Mouse (Mus musculus) yolk sac, embryonic 10.5 days (tissue): ENCODE data around the gene E130208F15Rik.

Experiments used
- DNase-seq: peaks from one replicate; pipeline ENCODE4 v3.0.0-alpha.2; 2017; ENCODE audit warnings: low spot score

E130208F15Rik gene

DNA sequence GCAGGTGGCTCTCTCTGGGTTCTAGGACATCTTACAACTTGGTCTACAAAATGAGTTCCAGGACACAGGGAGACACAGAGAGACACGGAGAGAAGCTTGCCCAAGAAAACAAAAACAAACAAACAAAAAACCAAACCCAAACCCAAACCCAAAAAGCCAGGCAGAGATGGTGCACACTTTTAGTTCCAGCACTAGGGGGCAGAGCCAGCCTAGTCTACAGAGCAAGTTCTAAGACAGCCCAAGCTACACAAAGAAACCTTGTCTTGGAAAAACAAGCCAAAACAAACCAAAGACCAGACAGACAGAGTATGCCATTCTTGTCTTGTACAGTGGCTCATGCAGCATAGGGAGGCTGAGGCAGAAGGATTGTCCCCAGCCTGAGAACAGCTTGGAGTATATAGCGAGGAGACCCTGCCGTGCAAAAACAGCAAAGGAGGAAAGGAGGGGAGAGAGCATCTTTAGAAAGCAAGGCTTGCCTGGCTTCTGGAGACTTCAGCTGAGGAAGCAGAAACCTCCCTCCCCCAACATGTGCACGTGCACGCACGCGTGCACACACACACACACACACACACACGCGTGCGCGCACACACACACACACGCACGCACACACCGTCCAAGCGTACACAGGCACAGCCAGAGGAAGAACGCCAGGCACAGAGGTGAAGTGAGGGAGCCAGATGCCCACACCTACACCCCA, 15.3 kb upstream of the E130208F15Rik start:
- DNase-seq, result no peak

DNA sequence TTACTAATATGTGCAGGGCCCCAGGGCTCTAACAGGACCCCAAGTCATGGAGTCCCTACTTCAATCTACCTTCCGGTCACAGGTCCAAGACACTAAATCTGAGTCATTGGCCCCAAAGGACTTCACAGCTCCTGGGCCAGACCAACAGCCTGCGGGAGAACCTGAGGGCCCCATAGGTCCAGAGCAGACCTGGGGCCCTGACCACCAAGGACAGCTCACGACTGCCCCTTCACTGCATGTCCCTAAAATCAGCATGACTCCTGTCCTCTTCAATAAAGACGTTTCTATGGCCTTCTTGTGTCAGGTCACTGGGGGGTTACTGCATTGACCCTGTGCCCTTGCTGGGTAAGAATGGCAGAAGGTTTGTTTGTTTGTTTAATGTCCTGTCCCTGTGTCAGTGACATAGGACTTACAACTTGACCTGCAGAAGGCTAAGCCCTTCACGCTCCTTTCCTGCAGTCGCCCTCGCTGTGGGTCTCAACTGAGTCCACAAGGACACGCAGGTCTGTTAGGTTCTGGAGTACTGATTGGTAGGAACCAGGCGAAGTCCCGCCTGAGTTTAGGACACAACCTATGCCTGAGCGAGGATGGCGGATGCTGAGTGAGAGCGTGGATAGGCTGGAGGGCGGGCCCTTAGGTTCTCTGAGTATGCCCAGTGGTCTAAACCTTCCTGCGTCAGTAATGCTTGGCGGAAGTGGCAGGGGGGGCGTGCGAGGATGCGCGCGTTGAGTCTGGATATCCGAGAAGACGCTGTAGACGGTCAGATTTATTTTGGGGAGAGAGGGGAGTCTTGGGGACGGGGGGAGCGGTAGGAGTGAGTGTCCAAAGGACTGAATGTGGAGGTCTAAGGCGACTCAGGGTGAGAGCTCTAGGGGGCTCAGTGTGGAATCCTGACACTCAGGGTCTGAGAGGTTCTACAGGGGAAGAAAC, 13.2 kb upstream of the E130208F15Rik start, which contains the start of gene Alkbh6:
Alkbh6 (plus strand) TSS at position 642 of the 930 bp plus-strand sequence.
- peak; percentile 93 for DNase-seq

DNA sequence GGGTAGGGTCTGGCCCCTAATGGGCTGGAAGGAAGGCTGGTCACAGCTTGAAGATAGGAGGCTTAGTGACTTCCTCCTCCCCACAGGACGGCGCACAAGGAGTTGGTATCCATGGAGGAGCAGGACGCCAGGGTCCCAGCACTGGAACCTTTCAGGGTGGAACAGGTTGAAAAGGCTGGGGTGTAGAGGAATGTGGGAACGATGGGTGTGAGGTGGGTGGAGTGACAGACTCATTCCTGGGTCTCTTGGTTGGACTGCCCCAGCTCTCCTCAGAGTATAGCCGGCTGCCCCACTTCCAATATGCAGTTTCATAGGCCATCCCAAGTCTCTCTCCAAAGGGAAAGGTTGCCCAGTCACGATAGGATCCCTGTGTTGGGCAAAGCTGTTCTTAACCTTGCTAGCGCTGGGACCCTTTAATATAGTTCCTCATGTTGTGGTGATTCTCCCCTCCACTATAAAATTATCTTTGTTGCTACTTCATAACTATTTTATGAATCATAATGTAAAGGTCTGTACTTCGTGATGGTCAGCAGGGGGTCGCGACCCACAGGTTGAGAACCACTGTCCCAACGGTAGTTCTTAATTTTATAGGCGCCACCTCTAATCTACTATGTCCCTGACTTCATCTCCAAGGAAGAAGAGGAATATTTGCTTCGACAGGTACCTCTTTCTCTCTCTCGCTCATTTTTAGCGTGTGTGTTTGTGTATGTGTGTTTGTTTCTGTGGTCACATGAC, 12.0 kb upstream of the E130208F15Rik start:
- no peak for DNase-seq

DNA sequence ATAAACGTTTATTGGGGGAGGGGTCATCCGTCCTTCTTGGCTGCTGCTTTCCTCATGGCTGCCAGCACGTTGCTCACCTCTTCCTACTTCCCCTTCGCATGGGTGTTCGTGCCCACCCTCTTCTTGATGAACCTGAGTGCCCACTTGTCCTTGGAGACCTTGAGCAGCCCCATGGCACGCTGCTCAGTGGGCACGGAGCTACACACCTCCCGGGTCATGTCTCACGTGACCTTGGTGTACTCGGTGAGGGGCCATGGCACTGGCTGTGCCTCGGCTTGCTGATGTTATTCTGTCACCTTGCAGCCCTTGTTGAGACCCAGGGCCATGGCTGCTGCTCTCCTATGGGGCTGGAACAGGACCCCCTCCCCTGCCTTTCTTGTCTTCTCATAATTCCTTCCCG, 11.4 kb upstream of the E130208F15Rik start:
- DNase-seq, result no peak

DNA sequence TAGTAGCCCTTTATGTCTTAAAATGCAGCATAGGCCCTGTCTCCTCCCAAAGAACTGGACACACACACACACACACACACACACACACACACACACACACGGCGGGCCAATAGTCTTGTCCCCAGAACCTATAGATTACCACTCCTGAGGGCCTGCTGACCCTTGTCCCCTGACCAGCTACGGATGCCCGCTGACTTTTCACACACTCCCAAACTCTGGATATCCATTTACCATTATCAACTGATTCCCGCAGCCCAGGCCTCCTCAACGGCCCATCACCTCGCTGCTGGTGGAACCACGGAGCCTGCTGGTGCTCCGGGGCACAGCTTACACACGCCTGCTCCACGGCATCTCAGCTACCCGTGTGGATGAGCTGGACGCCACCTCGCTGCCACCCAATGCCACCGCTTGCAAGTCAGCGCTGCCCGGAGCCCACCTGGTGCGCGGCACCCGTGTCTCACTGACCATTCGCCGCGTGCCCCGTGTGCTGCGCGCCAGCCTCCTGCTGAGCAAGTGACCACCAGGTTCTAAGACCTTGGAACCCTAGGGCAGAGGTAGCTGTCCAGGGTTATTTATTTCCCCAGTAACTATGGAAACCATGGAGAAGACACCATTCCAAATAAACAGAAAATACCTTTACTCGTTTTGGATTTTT, 7.7 kb upstream of the E130208F15Rik start:
- DNase-seq, result peak; percentile 62

DNA sequence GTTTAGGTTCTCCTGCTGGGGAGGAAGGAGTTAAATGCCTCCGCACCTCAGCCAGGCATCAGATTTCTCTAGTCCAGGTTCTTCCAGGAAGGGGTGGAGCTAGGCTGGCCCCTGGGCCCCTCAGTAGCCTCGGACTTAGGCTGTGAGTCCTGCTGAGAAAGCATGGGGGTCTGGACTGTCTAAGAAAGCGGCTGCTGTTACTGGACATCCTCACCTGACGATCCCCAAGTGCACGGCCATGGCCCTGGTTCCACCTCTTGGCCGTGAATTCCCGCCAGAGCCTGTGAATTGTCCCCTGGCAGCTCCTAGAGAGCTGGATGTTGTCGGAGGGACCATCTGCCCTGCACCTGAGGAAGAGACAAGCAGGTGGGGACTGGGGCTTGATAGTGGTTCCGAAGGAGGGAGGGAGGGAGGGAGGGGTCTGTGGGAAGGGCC, 6.8 kb upstream of the E130208F15Rik start, which contains the start of gene Syne4:
Syne4 (plus strand) TSS at position 87 of the 435 bp plus-strand sequence.
- peak; percentile 85 for DNase-seq

DNA sequence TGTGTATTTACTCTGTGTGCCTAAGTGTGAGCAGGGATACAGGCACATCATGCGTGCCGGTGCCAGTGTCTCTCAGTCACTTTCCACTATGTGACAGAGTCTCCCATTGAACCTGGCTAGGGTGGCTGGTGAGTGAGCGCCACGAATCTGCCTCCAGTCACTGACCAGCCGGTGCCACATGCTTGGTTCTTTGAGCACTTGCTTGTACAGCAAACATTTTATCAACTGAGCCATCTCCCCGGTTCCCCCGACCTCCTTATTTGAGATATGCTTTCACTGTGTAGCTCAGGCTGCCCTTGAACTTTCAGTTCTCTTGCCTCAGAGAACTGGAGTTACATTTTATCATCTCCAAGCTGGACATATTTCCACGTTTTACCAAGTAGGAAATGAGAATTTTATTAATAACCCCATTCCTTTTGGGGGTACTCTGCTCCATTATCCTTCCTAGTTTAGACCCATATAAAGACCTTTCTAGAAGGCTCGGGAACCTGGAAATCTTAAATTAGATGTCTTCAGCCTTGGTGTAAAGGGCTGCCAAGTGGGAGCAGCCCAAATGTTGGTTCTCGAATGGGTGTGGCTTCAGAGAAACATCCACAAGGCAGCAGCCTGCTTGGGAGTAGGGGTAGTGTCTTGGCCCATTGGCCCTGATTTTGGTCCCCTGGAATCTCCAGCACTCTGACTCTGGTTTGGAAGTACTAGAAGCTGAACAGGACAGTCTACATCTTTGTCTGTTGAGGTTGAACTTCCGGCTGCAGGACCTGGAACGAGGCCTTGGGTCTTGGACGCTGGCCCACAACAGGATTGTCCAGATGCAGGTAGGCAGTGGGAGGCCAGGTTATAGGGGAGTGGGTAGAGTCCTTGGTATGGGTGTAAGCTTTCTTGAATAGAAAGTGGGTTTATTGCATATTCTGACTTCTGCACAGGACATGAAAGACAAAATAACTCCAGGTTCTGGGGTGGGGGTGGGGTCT, 5.7 kb upstream of the E130208F15Rik start:
- DNase-seq, result no peak

DNA sequence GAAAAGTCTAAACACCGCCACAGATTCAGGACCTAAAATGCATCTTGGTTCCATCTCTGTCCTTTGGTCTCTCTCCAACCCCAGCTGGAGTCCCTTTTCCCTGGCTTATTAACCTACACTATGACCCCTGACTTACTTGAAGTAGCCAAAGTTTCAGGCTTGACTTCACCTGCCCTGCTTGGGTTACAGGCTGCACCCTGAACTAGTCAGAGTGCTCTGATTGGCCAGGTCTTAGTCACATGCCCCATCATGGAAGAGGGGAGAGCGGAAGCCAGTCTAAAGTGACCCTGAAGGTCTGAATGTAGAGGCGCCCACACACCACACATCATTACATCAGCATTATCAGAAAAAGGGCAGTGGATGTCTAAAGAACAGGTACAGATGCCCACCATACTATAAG, 3.4 kb upstream of the E130208F15Rik start:
- no peak for DNase-seq

DNA sequence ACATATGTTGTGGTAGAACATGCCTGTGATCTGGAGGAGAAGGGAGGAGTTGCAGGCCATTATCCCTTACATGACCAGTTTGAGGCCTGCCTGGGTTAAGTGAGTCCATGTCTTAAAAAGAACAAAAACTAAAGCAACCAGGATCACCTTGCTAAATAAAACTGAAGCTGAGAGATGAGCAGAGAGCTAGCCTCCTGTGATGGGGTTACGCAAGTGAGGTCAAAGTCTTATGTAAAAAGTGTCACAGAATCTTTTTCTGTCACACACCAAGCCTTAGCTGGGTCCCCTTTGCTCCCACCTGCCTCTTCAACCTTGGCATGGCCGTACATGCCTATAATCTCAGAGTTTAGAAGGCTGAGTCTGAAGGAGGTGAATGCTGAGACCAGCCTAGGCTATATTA, 594 bp upstream of the E130208F15Rik start:
- peak; percentile 61 for DNase-seq

DNA sequence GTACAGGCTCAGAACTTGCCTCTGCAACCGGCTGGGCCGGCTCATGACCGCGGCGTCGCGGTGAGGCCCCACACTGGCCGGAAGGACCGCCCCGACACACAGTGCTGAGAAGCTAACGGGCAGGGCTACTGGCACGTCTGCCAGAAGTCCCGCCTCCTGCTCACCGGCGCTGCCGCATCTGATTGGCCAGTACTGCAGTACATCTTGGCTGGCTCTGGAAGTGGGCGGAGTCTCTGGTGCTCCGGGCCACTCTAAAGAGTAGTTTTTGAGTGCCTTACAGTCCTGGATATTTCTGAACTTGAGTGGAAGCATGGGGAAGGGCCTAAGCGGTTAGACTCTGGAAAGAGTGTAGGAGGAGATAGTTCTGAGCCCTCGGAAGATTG, 736 bp downstream of the E130208F15Rik start:
- DNase-seq, result peak; percentile 97

DNA sequence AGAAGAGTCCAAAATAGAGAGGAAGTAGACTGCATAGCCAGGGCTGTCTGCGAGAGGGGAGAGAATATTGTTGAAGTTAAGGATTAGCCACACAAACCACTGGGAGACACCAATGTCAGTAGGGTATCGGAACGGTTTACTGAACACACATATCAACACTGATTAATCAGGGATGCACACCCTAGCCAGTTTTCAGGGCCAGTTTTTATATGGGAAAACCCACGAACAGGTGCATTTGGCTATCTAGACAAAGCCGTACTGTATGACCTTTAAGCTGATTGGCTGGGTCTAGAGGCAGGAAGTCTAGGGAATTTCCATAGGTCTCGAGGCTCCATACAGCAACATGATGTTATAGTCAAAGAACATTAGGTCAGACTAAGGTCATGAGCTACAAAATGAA, 1.3 kb downstream of the E130208F15Rik start:
- no peak for DNase-seq

DNA sequence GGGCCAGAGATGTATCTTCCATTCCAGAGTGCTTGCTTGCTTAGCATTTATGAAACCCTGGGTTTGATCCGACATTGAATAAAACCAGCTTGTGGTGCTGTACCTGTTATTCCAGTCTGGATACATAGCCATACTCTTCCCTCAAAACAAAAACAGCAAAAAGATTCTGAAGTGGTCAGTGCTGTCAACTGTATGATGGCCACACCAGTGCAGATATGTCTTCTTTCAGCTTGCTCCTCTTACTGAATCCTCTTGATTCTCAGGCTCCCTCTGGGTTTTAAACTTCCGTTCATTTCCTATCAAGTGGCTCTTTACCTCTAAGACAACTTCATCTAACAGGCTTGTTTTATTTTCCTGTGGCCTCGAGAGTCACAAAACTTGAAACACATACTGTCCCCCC, 2.3 kb downstream of the E130208F15Rik start, which contains the start of gene Sdhaf1:
Sdhaf1 (minus strand) TSS at position 101 of the 400 bp plus-strand sequence.
- no peak for DNase-seq

DNA sequence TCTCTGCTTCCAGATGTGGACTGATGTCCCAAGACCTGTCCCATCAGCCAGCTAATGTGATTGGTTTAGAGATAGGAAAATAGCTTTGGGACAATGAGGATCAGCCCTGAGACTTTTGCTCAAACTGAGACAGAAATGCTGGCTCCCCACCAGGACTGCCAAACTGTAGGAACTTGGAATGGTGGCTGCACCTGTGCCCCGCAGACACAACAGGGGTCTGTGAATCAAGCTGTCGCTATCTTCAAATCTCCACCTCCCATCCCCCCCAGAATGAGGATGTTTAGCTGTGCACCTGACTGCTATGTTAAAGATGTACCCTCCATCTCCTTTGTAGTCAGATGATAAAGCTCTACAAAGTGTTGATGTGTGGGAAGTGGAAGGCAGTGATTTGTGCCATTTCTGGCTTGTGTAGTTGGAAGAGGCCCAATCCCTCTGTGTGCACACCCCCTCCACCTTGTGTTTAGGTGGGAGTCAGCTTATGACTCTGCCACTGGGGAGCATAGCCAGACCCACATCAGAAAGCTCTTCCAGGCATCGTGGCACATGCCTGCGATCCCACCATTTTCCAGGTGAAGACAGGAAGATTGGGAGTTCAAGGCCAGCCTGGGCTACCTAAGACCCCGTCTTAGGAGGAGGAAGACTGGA, 2.9 kb downstream of the E130208F15Rik start:
- DNase-seq, result no peak

DNA sequence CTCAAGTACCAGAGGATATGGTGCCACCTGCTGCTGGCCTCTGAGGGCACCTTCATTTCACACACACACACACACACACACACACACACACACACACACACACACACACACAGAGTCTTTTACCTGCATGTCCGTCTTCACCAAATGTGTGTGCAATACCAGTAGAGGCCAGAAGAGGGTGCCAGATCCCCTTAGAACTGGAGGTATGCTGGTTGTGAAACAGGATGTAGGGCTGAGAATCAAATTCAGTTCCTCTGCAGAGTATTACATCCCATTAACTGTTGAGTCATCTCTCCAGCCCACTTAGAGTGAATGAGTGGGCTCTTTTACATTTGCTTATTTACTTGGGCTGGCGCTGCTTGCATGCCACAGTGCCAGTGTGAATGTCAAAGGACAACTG, 3.8 kb downstream of the E130208F15Rik start:
- DNase-seq, result no peak

DNA sequence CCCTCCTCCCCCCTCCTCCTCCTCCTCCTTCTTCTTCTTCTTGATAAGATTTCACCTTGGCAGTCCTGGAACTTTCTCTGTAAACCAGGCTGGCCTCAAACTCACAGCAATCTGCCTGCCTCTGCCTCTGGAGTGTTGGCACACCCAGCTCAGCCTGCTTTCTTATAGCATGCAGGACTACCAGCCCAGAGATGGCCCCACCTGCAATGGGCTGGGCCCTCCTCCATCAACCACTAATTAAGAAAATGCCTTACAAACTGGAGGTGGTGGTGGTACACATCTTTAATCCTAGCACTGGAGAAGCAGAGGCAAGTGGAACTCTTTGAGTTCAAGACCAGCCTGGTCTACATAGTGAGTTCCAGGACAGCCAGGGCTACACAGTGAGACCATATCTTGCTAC, 4.9 kb downstream of the E130208F15Rik start:
- DNase-seq, result no peak

DNA sequence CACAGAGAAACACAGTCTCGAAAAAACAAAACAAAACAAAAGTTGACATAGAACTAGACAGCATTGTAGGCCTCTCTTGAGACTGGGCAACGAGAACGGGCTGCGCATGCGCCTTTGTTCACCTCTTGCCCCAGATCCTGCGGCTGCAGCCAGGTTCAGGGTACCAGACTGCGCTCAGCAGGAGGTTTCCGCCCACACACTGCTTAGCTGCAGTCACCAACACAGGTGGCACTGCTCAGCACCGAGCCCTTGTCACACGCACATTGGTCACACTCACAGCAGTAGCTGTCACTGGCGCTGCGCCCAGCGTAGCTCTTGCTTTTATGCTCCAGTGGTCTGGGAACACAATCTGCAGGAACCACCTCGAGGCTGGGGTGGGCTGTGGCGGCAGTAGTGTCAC, 5.6 kb downstream of the E130208F15Rik start:
- no peak for DNase-seq

DNA sequence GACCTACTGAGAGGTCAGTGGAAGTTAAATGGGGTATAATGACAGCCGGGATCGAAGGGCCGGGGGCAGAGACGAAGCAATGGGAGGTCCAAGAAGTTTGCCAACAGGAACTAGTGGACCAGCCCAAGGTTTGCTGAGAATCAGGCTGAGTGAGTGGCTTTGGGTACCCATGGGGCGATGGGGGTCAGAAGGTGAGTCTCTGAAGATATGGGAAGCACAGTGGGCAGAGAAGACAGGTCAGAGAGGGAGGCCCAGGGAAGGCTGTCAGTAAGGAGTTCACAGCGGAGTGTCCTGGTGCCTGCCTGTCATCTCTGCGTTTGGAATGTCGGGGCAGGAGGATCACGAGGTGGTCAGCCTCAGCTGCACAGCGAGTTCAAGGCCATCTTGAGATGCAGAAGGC, 6.8 kb downstream of the E130208F15Rik start:
- no peak for DNase-seq

DNA sequence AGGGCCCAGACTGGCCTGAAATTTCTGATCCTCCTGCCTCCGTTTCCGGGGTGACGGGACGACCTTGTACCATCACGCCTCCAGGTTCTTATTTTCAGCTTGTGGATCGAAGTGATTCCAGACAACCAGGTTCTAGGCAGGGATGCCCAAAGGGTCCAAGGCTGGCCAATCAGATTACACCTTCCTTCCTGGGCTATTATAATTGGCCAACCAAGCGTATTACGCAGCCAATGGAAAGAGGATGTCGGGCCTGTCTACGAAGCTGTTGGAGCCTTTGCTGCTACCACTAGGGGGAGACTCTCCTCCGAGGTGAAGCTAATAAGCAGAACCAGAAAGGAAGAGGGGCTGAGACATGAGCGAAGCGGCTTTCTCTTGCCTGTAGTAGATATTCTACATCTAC, 10.3 kb downstream of the E130208F15Rik start:
- peak; percentile 71 for DNase-seq

DNA sequence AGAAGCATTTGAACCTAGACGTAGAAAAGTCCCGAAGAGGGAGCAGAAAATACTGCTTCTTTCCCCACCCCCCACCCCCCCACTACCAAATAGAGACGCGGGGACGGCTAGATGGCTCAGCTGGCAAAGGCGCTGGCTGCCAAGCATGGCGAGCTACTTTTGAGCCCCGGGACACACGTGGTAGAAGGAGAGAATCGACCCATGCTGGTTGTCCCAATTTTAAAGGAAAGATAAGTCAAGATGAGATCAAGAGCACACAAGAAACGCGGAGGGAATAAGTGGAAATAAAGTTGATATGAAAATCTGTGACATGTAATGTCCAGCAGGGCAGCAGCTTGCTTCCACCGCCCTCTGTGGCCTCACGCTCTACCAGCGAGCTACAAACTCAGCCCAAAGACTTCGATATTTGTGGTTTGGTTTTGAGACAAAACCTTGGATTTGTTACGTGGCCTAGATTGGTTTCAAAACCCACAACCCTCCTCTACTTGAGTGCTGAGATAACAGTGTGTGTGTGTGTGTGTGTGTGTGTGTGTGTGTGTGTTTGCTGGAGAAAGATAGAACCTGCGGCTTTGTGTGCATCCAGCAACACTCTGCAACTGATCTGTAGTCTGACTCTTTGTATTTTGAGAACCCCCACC, 11.2 kb downstream of the E130208F15Rik start:
- DNase-seq, result no peak

DNA sequence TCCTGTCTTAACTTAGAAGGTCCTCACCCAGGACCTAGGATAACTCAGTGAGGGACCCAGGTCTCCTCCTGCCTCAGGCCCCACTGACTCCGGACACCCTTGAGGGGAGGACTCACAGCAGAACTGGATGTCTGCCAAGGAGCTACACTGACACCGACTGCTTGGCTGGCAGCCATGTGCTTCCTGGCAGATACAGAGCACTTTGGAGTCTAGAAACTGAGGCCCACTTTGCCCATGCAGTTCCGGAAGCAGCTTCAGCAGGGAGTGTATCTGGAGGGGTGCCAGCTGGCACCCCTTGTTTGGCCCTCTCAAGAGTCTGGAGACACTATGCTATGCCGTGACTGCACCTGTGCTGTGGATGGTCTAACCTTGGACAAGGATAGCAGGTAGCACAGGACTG, 11.9 kb downstream of the E130208F15Rik start:
- no peak for DNase-seq
